Mouse (Mus musculus) ES-Bruce4 (cell line): ENCODE data around the gene Pigl. TPM values are rescaled to one million over a fixed set of nuclear protein-coding genes. Genes with fewer than 3 reads are reported as not detected.
"Not testable (repeated sequence)": the region's sequence is repeated elsewhere in the genome, so short reads cannot be mapped to it uniquely, and the experiment has no call there.

Source experiments
- H3K27ac ChIP-seq: 2 replicates; pipeline ENCODE4 v1.5.1; 2012; ENCODE audit warnings: low read length, inconsistent platforms; ENCODE audit not compliant: insufficient read depth
- H3K27me3 ChIP-seq: 2 replicates; pipeline ENCODE4 v1.6.1; 2012; ENCODE audit warnings: mild to moderate bottlenecking, low read length, inconsistent platforms; ENCODE audit not compliant: control insufficient read depth, poor library complexity, insufficient read depth, severe bottlenecking
- H3K36me3 ChIP-seq: 2 replicates; pipeline ENCODE4 v1.6.1; 2012; ENCODE audit warnings: inconsistent platforms, mild to moderate bottlenecking, low read length, moderate library complexity; ENCODE audit not compliant: control insufficient read depth, poor library complexity, insufficient read depth, severe bottlenecking
- H3K4me1 ChIP-seq: one replicate; pipeline ENCODE4 v1.8.1; 2011; ENCODE audit warnings: low read length; ENCODE audit not compliant: control insufficient read depth, insufficient read depth
- H3K4me3 ChIP-seq: 2 replicates; pipeline ENCODE4 v1.5.1; 2011; ENCODE audit warnings: low read depth, mild to moderate bottlenecking, low read length
- H3K9ac ChIP-seq: 2 replicates; pipeline ENCODE4 v1.6.1; 2012; ENCODE audit warnings: low read depth, mild to moderate bottlenecking, inconsistent platforms; ENCODE audit not compliant: poor library complexity, severe bottlenecking
- H3K9me3 ChIP-seq: replicated peaks from 2 replicates; pipeline ENCODE4 v1.6.1; 2012; ENCODE audit warnings: mild to moderate bottlenecking, low read length, inconsistent platforms; ENCODE audit not compliant: control insufficient read depth, poor library complexity, insufficient read depth, severe bottlenecking
- CTCF ChIP-seq: IDR thresholded peaks from one replicate; pipeline ENCODE4 v1.8.1; 2011; ENCODE audit warnings: low read depth, low read length
- EP300 ChIP-seq: IDR thresholded peaks from 2 replicates; pipeline ENCODE4 v1.6.1; 2011; ENCODE audit warnings: low read depth, low read length; ENCODE audit not compliant: insufficient read depth
- POLR2A ChIP-seq: IDR thresholded peaks from one replicate; pipeline ENCODE4 v1.8.1; 2011; ENCODE audit warnings: low read length; ENCODE audit not compliant: insufficient read depth
- polyA plus RNA-seq: library from polyadenylated mRNA; stranded (reverse); fragments of >200 nt; gene quantifications from 2 replicates; pipeline ENCODE4 v1.2.4, GENCODE M21; 2011; ENCODE audit warnings: low read depth; ENCODE audit not compliant: missing spikeins, insufficient read depth, insufficient read length

Gene Pigl
- polyA plus RNA-seq, 1 experiment = 14.1 TPM

DNA sequence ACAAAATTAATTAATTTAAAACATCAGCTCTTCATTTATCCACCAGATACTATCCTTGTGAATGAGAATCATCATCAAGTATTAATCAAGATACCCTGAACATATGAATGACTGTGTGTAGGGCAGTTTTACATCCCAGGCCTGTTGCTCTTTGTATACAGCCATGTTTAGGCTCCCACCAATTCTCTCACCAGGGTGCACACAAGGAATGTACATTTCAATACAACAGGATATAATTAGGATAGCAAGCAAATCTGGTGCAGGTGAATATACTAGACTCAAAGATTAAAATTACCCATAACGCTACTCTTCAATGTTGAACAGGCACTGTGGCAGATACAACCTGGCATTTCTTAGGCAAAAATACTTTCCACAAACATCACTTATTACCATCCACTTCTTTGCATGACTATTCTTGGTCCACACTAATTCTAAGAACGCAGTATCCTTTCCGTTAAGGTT, 2.2 kb upstream of the Pigl start:
- Histone ChIP-seq H3K9me3 (no peaks in the 10 kb centered on the region), H3K9ac (peak overlapping the region; percentile 99), H3K36me3 (peaks cover 6% of the 10 kb centered on the region; the same call in 1 of the 2 replicates), H3K4me3 (peak overlapping the region; percentile 60), H3K4me1 (no peaks in the 10 kb centered on the region), H3K27ac (peak overlapping the region; percentile 92), H3K27me3 (no peaks in the 10 kb centered on the region)
- TF ChIP-seq EP300 = no peak
- no peak for TF ChIP-seq POLR2A
- TF ChIP-seq CTCF = no peak

- Histone ChIP-seq H3K4me1 (no peaks in the 10 kb centered on the region), H3K9ac (peak overlapping the region; percentile 99), H3K4me3 (peak overlapping the region; percentile 98), H3K36me3 (peaks cover 6% of the 10 kb centered on the region; the same call in 1 of the 2 replicates), H3K9me3 (no peaks in the 10 kb centered on the region), H3K27ac (peak overlapping the region; percentile 92), H3K27me3 (no peaks in the 10 kb centered on the region)
- no peak for TF ChIP-seq POLR2A
- no peak for TF ChIP-seq CTCF
- no peak for TF ChIP-seq EP300
Measured at GRCm38 (mm10) chr11:62456483-62457172, 1.6 kb upstream of the Pigl start.

DNA sequence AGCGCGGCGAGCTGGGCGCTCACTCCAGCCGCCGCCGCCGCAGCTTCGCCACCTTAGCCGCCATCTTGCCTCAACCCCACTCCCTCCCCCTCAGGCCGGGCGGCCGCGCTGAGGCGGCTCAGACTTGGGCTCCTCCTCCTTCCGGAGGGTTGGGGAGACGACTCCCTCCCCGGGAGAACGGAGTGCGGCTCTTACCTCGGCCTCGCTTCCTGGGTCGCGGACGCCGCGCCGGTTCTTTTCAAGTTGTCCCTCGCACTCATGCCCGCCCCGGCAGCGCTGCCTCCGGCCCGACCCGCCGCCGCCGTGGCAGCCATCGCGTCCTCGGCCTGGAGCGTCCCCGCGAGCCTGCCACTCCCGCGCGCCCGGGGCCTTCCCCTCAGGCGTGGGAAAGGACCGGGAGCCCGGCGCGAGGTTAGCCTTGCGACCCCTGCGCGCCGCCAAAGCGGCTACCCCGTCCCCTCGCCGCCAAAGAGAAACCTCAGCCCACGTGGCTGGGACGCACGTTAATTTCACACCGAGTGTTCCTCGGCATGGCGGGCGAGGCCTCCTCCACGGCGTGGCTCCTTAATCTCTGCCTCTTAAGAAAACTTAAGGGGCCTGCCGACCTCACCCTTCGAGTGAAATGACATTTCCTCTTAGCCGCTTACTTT, 894 bp upstream of the Pigl start:
- H3K36me3 ChIP-seq = peaks cover 6% of the 10 kb centered on the region; the same call in 1 of the 2 replicates
- peak overlapping the region; percentile 99 for H3K9ac ChIP-seq
- no peaks in the 10 kb centered on the region for H3K4me1 ChIP-seq
- H3K4me3 ChIP-seq = peak overlapping the region; percentile 98
- TF ChIP-seq EP300 (0 out of 2 replicates have a peak, but pooled peaks have one; percentile 24), POLR2A (peak; percentile 47), CTCF (no peak)
- no peaks in the 10 kb centered on the region for H3K27me3 ChIP-seq
- no peaks in the 10 kb centered on the region for H3K9me3 ChIP-seq
- peak overlapping the region; percentile 92 for H3K27ac ChIP-seq

GRCm38 (mm10) chr11:62457891-62458270, 379 bp upstream of the Pigl start:
- Histone ChIP-seq H3K36me3 (peaks cover 6% of the 10 kb centered on the region; the same call in 1 of the 2 replicates), H3K4me3 (peak overlapping the region; percentile 98), H3K4me1 (no peaks in the 10 kb centered on the region), H3K9ac (peak overlapping the region; percentile 99), H3K27ac (peak overlapping the region; percentile 92), H3K9me3 (no peaks in the 10 kb centered on the region), H3K27me3 (no peaks in the 10 kb centered on the region)
- TF ChIP-seq CTCF = no peak
- no peak for TF ChIP-seq EP300
- TF ChIP-seq POLR2A = no peak

DNA sequence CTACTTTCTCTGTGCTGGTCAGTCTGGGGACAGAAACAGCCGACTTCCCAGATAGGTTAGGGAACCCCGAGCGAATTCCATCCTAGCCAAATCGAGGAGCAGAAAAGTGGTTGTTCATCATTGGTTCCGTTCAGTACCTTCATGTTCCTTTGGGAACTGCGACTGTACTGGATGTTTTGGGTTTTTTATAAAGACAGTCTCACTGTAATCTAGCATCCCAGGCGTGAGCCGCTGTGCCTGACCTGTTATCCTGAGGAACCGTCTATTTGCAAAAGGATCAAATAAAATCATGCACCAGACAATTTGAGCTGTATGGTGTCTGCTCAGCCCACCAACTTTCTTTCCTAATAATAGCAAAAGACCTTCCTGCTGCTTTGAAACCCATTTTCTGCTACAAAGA, 520 bp downstream of the Pigl start:
- Histone ChIP-seq H3K27ac (peak overlapping the region; percentile 92), H3K36me3 (peaks cover 2% of the 10 kb centered on the region; the same call in 1 of the 2 replicates), H3K4me1 (no peaks in the 10 kb centered on the region), H3K9me3 (no peaks in the 10 kb centered on the region), H3K4me3 (peak overlapping the region; percentile 98), H3K9ac (peak overlapping the region; percentile 99), H3K27me3 (no peaks in the 10 kb centered on the region)
- TF ChIP-seq EP300 = no peak

DNA sequence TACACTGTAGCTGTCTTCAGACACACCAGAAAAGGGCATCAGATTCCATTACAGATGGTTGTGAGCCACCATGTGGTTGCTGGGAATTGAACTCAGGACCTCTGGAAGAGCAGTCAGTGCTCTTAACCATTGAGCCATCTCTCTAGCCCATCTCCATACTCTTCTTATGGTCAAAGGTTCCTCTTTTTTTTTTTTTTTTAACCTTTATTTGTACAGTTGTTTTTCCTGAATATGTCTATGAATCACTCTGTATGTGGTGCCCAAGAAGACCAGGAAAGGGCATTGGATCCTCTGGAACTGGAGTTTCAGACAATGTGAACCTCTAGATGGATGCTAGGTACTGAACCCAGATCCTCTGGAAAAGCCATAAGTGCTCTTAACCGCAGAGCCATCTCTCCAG, 4.3 kb downstream of the Pigl start:
- H3K27me3 ChIP-seq, H3K4me3 ChIP-seq: not testable (repeated sequence)

More for the DNA sequence above, 4.3 kb downstream of the Pigl start:
- not testable (repeated sequence) for H3K9ac ChIP-seq, H3K36me3 ChIP-seq, H3K27ac ChIP-seq, H3K9me3 ChIP-seq, H3K4me1 ChIP-seq
